Mouse (Mus musculus) spleen, postnatal 10 days (tissue): ENCODE measurements at regions not wholly inside any gene's neighbourhood (a gene's known extent, or its start where the extent isn't known, plus 50 kb on each side); places are given as distances from the start of the nearest gene placed in this dataset.

Experiments
- DNase-seq, 2 experiments: peaks; one replicate each; pipeline ENCODE4 v3.0.0; 2021 to 2022; ENCODE audit warnings: low spot score in 2 of 2

DNA sequence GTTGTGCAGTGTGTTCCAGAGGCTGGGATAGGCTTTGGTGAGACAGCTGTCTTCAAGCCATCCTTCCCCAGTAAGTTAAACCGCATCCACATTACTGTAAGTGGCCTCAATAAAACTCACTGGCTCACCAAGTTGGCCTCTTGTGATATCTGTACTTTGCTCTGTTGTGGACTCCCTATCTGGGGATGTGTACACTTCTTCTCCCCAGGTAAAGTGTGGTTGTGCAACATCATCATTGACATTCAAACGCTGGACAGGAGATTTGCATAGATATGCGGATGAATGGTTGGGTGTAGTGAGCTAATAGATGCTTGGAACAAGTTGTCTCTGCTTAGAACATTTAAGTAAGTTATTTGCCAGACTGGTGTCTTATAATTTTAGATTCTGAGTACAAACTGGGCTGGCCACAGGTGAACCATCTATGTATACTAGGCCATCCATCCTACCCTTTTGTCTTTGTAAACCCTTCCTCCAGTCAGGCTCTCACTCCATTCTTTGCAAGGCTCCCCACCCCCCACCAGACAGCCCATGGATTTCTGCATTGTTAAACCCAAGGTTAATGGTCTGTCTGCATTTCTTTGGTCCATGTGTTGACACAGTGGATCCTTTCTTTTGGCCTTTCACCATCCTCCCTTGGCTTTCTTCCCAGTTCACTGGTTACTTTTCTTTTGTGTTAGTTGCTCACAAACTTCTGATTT lies 303.0 kb downstream of the Plpp3 start:
- no peak for DNase-seq

DNA sequence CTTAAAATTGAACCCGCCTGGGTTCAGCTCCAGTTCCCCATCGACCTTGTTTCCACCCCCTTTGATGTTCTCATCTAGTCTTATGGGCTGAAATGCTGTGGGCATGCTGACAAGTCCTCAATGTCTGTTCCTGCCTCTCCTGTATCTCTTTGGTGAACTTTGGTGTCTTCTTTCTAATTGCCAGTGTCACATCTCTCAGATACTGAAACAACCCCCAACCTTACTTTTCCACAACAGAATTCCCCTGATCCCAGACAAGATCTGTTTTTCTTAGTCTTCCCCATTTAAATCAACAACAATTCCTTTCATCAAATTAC lies 303.5 kb downstream of the Plpp3 start:
- DNase-seq, result no peak

DNA sequence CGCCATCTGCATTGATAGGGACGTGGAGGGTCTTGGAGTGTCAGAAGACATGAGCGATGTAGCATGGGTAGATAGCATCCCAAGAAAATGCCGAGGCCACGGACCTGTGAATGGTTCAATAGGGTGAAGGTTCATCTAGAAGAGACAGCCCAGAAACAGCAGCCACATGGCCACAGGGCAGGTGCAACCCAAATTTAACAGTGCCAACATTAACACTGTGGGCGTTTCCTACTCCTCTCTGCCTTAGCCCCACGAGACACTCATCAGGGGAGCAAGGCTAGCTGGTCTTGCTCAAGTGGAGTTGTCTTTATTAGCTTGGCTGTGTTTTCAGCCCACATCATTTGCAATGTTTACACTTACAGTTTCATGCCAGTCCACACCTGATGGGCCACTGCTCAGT lies 310.7 kb downstream of the Plpp3 start:
- no peak for DNase-seq

DNA sequence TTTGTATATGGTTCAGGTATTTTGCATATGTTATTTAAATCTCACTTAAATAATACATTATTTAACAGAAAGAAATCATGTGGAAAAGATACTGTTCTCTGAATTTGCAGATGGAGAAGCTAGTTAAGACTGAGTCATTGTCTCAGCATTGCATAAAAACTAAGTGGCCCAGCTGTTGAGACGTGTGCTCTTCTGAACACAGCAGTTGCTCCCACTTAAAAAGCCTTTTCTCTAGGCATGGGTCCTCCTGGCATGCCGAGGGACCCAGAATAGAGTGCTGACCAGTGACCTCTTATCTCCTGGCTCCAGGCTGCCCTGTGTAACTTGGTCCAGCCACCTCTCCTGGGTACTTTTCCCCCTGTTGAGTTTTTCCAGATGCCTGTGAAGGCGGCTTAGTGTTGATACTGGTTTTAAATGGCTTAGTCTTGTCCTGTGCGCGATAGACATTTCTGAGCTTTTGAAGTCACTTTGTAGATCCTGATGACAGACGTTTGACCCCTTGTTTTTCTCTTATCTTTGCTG lies 312.2 kb downstream of the Plpp3 start:
- no peak for DNase-seq

- DNase-seq, result no peak
Measured at GRCm38 (mm10) chr4:105474765-105475560, 314.7 kb upstream of the Gm12728 start.

- no peak for DNase-seq
Measured at GRCm38 (mm10) chr4:105476332-105476731, 313.3 kb upstream of the Gm12728 start.

DNA sequence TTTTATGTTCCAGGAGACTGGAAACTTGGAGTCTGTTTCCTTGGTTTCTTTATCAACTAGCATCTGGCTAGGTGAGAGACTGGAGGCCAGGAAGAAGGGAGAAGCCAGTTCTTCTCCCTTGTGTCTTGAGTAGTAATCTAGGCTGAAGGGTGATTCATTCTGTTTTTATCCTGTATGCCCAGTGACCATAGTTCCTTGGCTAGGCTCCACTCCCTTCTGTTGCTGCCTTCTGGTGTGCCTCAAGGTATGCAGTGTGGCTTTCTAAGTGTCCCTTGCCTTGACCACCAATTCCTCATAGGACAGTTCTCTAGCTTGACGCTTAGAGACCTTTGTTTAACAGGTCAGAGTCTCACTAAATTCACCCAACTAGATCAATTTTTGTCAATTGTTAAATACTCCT lies 303.3 kb upstream of the Gm12728 start:
- DNase-seq, result no peak

GRCm38 (mm10) chr4:105496176-105496575 lies 293.5 kb upstream of the Gm12728 start:
- DNase-seq, result no peak

DNA sequence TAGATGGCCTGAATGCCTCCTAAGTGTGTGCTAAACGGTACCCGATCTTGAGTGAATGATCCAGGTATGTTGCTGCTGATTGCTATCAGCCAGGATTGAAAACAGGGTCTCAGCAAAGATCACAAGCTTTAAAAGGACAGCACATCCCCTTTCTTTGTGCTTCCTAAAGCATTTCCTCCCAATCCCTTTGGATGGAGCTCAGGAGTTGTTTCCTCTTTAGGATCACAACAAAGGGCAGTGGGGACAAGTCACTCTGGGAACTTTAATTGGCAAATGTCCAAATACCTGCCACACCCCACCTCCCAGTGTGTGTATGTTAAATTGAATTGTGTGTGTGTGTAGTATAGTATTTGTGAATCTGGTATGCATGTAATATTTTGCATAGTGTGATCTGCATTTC lies 283.5 kb upstream of the Gm12728 start:
- no peak for DNase-seq

DNA sequence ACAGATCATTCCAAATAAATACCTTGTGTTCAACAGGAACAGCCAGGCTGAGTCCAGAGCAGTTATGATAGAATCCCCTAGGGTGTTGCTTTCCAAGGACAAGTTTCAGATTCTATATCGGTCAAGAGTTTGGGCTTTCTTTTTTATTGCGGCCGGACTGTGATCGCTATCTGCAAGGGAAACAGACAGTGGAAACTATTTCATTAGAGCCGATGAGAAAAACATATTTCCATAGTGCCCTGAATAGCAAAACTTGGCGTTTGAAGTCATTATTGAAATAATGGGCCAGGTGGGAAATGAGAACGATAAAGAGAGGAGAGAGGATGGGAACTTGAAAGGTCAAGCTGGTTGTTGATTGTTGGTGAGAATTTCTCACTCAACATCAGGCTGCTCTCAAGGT lies 282.4 kb upstream of the Gm12728 start:
- no peak for DNase-seq

GRCm38 (mm10) chr4:105509091-105509490 lies 280.6 kb upstream of the Gm12728 start:
- DNase-seq, result no peak

DNA sequence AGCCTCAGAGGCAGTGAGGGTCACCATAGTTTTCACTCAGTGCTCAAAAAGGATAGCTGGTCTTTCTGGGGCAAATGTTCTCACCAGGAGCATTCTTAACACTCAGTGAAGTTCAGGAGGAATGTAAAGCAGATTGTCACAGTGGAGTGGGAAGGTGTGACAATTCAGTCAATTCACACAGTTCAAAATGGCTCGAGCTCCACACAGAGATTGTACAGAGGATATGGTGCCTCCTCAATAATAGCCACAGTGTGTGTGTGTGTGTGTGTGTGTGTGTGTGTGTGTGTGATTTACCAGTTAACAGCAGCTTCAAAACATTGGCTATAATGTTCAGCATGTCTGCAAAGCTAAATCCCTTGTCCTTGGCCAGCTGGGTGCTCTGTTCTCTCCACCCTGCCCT lies 279.3 kb upstream of the Gm12728 start:
- no peak for DNase-seq

DNA sequence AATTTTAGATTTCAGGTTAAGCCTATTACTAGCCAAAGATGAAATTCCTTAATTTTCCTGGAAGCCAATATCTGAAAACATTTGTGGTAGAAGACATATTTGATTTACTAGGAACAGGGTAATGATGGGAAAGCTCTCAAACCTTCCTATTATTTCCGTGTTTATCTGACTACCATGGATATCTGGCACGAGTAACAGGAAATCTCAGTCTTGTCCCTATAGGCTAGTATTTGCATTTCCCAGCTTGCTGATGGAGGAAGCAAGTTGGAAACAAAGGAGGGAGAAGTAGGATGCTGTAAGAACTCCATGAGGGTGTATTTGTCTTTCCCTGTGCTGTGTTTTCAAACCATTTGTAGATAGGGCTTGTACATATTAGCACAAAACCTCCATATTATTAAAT lies 264.5 kb upstream of the Gm12728 start:
- no peak for DNase-seq

DNA sequence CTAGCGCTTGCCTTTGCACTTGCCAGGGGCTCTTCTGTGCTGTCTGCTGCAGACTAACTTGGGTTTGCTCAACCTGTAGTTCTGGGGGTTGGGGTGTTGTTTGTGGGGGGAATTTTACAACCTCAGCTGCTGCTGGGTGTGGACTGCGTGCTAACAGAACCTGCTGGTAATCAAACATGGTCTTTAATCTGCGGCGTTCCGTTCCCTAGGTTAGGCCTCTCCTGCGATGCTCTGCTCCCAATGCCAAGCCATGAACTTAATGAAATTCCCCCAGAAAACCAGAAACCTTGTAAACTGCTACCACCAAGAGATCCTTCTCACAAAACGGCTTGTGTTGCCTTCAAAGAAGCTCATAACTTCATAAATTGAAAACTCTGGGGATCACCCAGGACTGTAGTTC lies 262.9 kb upstream of the Gm12728 start:
- DNase-seq, result no peak

DNA sequence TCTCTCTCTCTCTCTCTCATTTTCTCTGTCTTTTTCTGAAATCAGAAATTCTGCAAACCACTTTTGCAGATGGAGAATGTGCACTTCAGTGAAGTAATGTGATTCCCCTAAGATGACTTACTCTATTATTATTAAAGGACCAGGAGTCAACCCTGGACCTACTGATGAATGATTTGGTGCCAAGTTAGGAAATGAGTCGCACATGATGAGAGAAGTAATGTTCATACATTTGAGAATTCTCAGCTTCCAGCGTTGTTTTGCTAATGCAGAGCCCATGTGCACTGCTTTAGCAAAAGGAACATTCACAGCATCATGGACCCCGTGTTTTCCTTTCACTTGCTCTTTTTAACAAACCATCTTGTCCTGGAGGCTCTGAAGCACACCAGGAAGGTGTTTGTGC lies 262.4 kb upstream of the Gm12728 start:
- DNase-seq, result no peak

DNA sequence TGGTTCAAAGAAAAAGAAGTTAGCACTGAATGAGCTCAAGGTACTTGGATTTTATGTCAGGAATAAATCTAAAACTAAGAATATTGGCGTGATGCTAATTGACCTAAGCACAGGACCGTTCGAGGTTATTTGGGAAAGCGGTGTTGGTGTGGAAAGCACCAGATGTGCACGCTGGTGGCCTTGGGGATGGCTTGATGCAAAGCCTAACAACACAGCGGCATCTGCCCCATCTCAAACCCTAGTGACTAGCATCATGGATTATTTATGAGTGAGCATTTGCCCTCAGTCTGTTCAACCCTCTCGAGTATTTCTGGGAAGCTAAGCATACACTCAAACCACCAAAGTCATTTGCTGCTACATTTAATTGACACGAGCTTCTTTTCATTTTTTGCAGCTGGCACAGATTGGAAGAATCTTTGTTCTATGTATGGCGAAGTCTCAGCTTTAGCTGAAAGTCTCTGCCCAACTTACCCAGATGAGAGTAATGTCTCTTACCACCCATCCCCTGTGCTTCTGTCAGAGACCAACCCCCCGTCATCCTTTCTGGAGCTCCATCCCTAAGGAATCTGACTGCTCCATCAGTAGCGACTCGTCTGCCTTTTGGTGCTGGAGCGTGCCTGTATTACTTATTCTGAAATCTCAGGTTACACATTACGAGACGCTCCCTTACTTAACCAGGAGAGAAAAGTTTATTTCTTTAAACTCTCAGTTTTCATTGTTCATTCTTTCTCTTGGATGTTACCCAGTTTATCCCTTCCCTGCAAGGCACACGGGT lies 257.8 kb upstream of the Gm12728 start:
- no peak for DNase-seq

DNA sequence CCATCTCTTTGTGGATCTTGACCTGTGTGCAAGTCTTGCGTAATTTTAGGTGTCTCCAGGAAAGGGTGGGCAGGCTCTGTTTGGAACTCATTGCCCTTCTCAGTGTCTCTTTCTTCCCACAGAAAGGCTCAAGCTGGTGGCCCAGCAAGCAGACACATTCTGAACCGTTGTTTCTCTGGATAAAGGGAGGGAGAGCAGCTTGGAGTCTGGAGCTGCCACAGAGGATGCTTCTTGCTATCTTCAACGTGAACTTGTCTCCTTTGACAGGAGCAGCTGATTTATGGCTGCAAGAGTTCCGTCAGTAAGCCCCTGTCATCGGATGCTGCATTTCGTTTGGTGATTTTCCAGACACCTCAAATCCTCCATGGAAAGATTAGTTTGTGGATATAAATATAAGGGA lies 254.2 kb upstream of the Gm12728 start:
- DNase-seq, result no peak

GRCm38 (mm10) chr4:105545486-105545885 lies 244.2 kb upstream of the Gm12728 start:
- no peak for DNase-seq

GRCm38 (mm10) chr4:105549744-105550440 lies 239.8 kb upstream of the Gm12728 start:
- no peak for DNase-seq

GRCm38 (mm10) chr4:105551966-105552685 lies 237.5 kb upstream of the Gm12728 start:
- peak in 1 of 2 experiments; percentile 20 for DNase-seq

DNA sequence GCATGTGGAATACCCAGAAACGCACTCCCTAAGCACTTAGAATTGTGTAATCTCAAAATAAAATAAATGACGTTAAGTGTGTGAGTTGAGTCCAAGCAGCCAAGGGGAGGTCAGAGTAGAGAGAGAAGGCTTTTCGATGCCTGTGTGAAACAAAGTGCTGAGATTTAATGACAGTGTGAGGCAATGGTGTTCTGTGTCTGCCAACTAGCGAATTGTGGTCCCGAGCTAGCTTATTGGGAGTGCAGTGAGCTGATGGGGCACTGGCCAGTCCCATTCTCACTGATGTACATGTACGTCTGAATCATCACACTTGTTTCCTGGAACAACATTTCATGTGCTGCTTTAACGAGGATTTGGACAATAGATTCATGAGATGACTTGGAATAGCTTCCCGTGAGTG lies 234.7 kb upstream of the Gm12728 start:
- DNase-seq, result no peak
